In genomic region chr2:71786060-71786459, GRCm38 (mm10) we compare ENCODE assay signal across 8 mouse cellular contexts. TPM values are rescaled to one million over a fixed set of nuclear protein-coding genes. Genes with fewer than 3 reads are reported as not detected.
A peak's percentile ranks its signal among the peaks of the same experiment; 100 is the strongest.
DNase-seq lines count a peak whose midpoint lies in the region; ATAC-seq lines count a peak whose summit lies in the region.

No protein-coding gene starts in this region.

- no peaks in the 10 kb centered on the region for H3K36me3 ChIP-seq in kidney, embryonic 14.5 days (ENCODE audit: control insufficient read depth, insufficient read depth, low read length)
- H3K36me3 ChIP-seq in liver, embryonic 13.5 days, result no peaks in the 10 kb centered on the region

- 38% methylated on average over 5 of the region's 5 CpGs for WGBS in kidney, embryonic 14.5 days
- WGBS in liver, embryonic 13.5 days (ENCODE audit: insufficient replicate concordance), result 9% methylated on average over 5 of the region's 5 CpGs

- no peak overlapping the region for H3K27ac ChIP-seq in kidney, embryonic 14.5 days (ENCODE audit: low read depth, low read length)
- no peak overlapping the region for H3K27ac ChIP-seq in liver, embryonic 13.5 days

- H3K9me3 ChIP-seq in kidney, embryonic 14.5 days (ENCODE audit: control insufficient read depth, low read length), result no peaks in the 10 kb centered on the region
- no peaks in the 10 kb centered on the region for H3K9me3 ChIP-seq in liver, embryonic 13.5 days (replicated peaks)

- no peak for ATAC-seq in kidney, embryonic 14.5 days (ENCODE audit: low FRiP score, low TSS enrichment)
- ATAC-seq in CD4-positive, CD25-positive, alpha-beta regulatory T cell, adult 4 months, result peak; percentile 5
- ATAC-seq in liver, embryonic 13.5 days (ENCODE audit: low read depth), result no peak

- H3K4me1 ChIP-seq in kidney, embryonic 14.5 days (ENCODE audit: control insufficient read depth, insufficient read depth, low read length), result no peaks in the 10 kb centered on the region
- peaks cover 19% of the 10 kb centered on the region for H3K4me1 ChIP-seq in liver, embryonic 13.5 days (replicated peaks)

- peak; percentile 8 for DNase-seq in cerebellum, adult 9-10 months
- no peak for DNase-seq in cerebellum, postnatal 36 days
- no peak for DNase-seq in kidney, postnatal 14 days
- DNase-seq in liver, embryonic 13.5 days, result no peak
- DNase-seq in right cerebral cortex, adult 2 months (ENCODE audit: low spot score in 2 of 2), result no peak
- DNase-seq in left cerebral cortex, adult 11 months (ENCODE audit: low spot score), result no peak

- H3K27me3 ChIP-seq in kidney, embryonic 14.5 days (ENCODE audit: control insufficient read depth, insufficient read depth, low read length), result no peaks in the 10 kb centered on the region
- peaks cover 43% of the 10 kb centered on the region for H3K27me3 ChIP-seq in liver, embryonic 13.5 days

- H3K4me3 ChIP-seq in kidney, embryonic 14.5 days (ENCODE audit: low read length), result no peak overlapping the region
- 0 out of 2 replicates have a peak overlapping the region, but pooled peaks have one; percentile 75 for H3K4me3 ChIP-seq in liver, embryonic 13.5 days (replicated peaks)

- no peak overlapping the region for H3K9ac ChIP-seq in kidney, embryonic 14.5 days (ENCODE audit: low read depth, low read length)
- no peak overlapping the region for H3K9ac ChIP-seq in liver, embryonic 13.5 days

- peak overlapping the region; percentile 91; the same call in 1 of the 2 replicates for H3K4me2 ChIP-seq in kidney, embryonic 14.5 days (replicated peaks; ENCODE audit: low read depth, low read length)
- peak overlapping the region; percentile 96 for H3K4me2 ChIP-seq in liver, embryonic 13.5 days

RNA-seq across cellular contexts. Expression of gene Itga6, which starts 40.6 kb away (rescaled TPM):
- 65.6 and 95.8 TPM in 2 replicates for polyA plus RNA-seq in kidney, embryonic 14.5 days (2014; fragmentation: Nextera tagmentation; extraction: Ambion mirVana)
- 10 to 100 TPM; 49.6 to 77.1 TPM for polyA plus RNA-seq in CD4-positive, CD25-positive, alpha-beta regulatory T cell, adult 4 months (2017; shearing (Covaris generic))
- 6.7 and 9.0 TPM in 2 replicates for polyA plus RNA-seq in liver, embryonic 13.5 days (2015; fragmentation: Nextera tagmentation; extraction: Ambion mirVana)
